Mouse (Mus musculus) heart, embryonic 11.5 days (tissue): ENCODE results near the gene Espnl. TPM values are rescaled to one million over a fixed set of nuclear protein-coding genes. Genes with fewer than 3 reads are reported as not detected.
A peak's percentile ranks its signal among the peaks of the same experiment; 100 is the strongest.

Experiments
- ATAC-seq: fragments of 200-750 bp; cut with Nextera tagmentation; replicated peaks from 2 replicates; pipeline ENCODE4 v1.8.0; 2017; ENCODE audit warnings: moderate library complexity; ENCODE audit not compliant: insufficient number of reproducible peaks, low FRiP score, low TSS enrichment
- H3K27ac ChIP-seq: fragments of 300-500 bp; sonication (generic); 2 replicates; pipeline ENCODE4 v1.5.1; 2014; ENCODE audit warnings: mild to moderate bottlenecking, low read depth, low read length
- H3K27me3 ChIP-seq: fragments of 300-500 bp; sonication (generic); 2 replicates; pipeline ENCODE4 v1.6.1; 2014; ENCODE audit warnings: mild to moderate bottlenecking, low read length, mixed read lengths; ENCODE audit not compliant: control insufficient read depth, insufficient read depth
- H3K36me3 ChIP-seq: fragments of 300-500 bp; sonication (generic); 2 replicates; pipeline ENCODE4 v1.6.1; 2014; ENCODE audit warnings: mild to moderate bottlenecking, low read length, moderate library complexity, mixed read lengths; ENCODE audit not compliant: control insufficient read depth, insufficient read depth
- H3K4me1 ChIP-seq: fragments of 300-500 bp; sonication (generic); 2 replicates; pipeline ENCODE4 v1.6.1; 2014; ENCODE audit warnings: low read length; ENCODE audit not compliant: control insufficient read depth, insufficient read depth
- H3K4me2 ChIP-seq: fragments of 300-500 bp; sonication (generic); 2 replicates; pipeline ENCODE4 v1.6.1; 2014; ENCODE audit warnings: mild to moderate bottlenecking, moderate library complexity
- H3K4me3 ChIP-seq: fragments of 300-500 bp; sonication (generic); 2 replicates; pipeline ENCODE4 v1.5.1; 2014; ENCODE audit warnings: low read depth, low read length
- H3K9ac ChIP-seq: fragments of 300-500 bp; sonication (generic); 2 replicates; pipeline ENCODE4 v1.6.1; 2014; ENCODE audit warnings: mild to moderate bottlenecking, low read depth, low read length, moderate library complexity
- H3K9me3 ChIP-seq: fragments of 300-500 bp; sonication (generic); replicated peaks from 2 replicates; pipeline ENCODE4 v1.6.1; 2016; ENCODE audit warnings: low read length; ENCODE audit not compliant: control insufficient read depth
- WGBS: fragments of 180-500 bp; shearing (Covaris S2); extraction: QIAGEN DNeasy Blood & Tissue Kit; methylation state at CpG from one replicate; pipeline ENCODE4 v1.1.7; 2014; ENCODE audit not compliant: insufficient replicate concordance; 5-methylcytosine and 5-hydroxymethylcytosine counted together
- polyA plus RNA-seq: library from polyadenylated mRNA; unstranded; fragments of >200 nt; fragmentation: Nextera tagmentation; extraction: Ambion mirVana; gene quantifications from 2 replicates; pipeline ENCODE4 v1.2.1, GENCODE M21; 2014

Gene Espnl
- polyA plus RNA-seq, 1 experiment from 2014 or later, result 0.06 TPM

DNA sequence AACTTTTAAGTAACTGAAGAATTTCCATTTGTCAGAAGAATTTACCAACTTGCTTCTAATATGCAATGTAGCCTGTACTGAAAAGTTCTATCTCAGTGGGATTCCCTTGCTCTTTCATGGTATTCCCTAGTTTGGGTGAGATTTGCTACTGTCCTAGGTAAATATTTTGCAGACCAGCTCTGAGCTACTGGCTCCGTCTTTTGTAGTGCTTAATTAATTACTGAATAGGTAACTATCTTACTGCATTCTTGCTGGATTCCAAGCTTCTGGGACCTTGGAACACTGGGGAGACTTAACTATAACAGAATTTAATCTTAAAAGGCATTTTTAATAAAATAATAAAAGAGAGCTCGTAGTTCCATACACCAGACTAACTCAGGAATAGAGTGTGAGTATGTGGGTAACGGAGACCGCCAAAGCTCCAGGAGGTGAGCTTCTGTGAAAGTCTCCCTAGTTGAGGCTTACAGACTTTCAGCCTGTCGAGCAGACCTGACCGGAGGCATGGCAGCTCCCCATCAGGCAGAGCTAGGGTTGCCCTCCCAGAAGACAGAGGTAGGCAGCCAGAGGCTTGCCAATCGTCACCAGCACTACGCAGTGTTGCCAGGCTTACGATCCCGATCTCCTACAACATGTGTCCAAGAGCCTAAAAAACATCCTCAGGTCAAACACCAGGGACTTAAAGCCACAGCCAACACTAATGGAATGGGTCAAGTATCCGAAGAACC, 29.6 kb upstream of the Espnl start:
- Histone ChIP-seq H3K9ac (no peak overlapping the region), H3K4me2 (no peak overlapping the region), H3K9me3 (no peaks in the 10 kb centered on the region), H3K4me3 (no peak overlapping the region), H3K36me3 (0 out of 2 replicates have a peak, but pooled peaks cover 2% of the 10 kb centered on the region), H3K27ac (no peak overlapping the region), H3K4me1 (no peaks in the 10 kb centered on the region), H3K27me3 (no peaks in the 10 kb centered on the region)
- no peak for ATAC-seq
- WGBS, result 90% methylated on average over 11 of the region's 11 CpGs

DNA sequence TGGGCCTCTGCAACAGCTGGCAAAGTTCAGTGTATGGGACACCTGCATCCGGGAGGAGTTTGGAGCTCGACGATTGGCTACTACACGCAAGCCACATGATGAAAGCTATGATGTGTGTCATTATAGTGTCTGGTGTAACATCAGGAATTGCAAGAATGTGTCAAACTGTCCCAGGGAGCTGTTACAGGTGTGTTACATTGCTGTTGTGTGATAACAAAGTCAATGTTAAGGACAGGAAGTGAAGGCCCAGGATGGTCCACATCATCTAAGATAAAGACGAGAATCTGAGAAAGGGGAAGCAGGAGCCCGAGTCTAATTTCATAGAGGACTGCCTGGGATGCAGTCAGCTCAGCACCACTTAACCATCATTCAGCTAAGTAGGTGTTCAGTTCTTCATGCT, 26.3 kb upstream of the Espnl start:
- H3K4me1 ChIP-seq, result peaks cover 2% of the 10 kb centered on the region
- H3K9ac ChIP-seq, result no peak overlapping the region
- H3K27ac ChIP-seq, result no peak overlapping the region
- ATAC-seq, result no peak
- no peaks in the 10 kb centered on the region for H3K27me3 ChIP-seq
- 87% methylated on average over 6 of the region's 6 CpGs for WGBS
- H3K36me3 ChIP-seq, result no peaks in the 10 kb centered on the region
- no peak overlapping the region for H3K4me3 ChIP-seq
- no peak overlapping the region for H3K4me2 ChIP-seq
- no peaks in the 10 kb centered on the region for H3K9me3 ChIP-seq

GRCm38 (mm10) chr1:91297799-91298744, 23.8 kb upstream of the Espnl start, which contains the start of gene Scly:
Gene Scly, plus strand, starts transcription at chr1:91298338.
- Histone ChIP-seq H3K9ac (peak within 1 kb of the TSS; percentile 80), H3K27me3 (no peaks in the 10 kb centered on the region), H3K27ac (no peak within 1 kb of the TSS), H3K4me2 (peak within 1 kb of the TSS; percentile 74), H3K4me1 (peaks cover 2% of the 10 kb centered on the region), H3K36me3 (peaks cover 1% of the 10 kb centered on the region; the same call in 1 of the 2 replicates), H3K4me3 (peak within 1 kb of the TSS; percentile 95), H3K9me3 (no peaks in the 10 kb centered on the region)
- under 1% methylated on average over 61 of the region's 65 CpGs for WGBS
- ATAC-seq, result peak; percentile 100

DNA sequence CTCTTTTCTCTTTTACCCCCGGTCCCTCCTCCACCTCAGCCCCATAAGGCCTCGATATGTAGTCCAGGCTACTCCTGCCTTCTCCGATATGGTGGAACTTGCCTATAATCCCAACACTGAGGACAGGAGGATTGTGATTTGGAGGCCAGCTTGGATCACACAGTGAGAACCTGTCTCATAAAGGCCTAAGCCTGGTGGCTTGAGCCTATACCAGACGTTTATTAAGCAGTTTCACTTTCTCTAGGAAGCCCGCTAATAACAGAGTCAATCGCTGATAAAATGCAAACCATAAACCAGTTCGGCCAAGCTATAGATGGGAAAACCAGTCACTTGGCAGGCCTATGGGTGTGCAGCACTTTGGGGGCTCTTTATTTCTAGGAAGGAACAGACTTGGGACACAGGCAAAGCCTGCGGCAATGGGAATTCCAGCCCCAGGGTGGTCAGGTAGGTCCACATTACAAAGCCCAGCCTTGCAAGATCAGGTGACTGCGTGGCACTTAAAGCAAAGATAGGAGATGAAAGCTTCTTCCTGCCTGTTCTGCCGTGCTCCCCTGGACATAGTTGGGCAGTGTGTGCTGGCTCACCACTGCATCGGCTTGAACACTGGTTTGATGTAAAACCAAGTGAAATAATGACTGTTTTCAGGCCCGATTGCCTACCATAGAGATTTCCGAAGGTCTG, 22.7 kb upstream of the Espnl start:
- ATAC-seq, result no peak
- no peaks in the 10 kb centered on the region for H3K9me3 ChIP-seq

GRCm38 (mm10) chr1:91299707-91300426, 22.0 kb upstream of the Espnl start:
- H3K36me3 ChIP-seq, result peaks cover 4% of the 10 kb centered on the region; the same call in 1 of the 2 replicates
- H3K9me3 ChIP-seq, result no peaks in the 10 kb centered on the region
- no peaks in the 10 kb centered on the region for H3K27me3 ChIP-seq
- ATAC-seq, result no peak
- H3K4me1 ChIP-seq, result peaks cover 2% of the 10 kb centered on the region
- no peak overlapping the region for H3K27ac ChIP-seq
- H3K9ac ChIP-seq, result no peak overlapping the region
- no peak overlapping the region for H3K4me3 ChIP-seq
- no peak overlapping the region for H3K4me2 ChIP-seq
- WGBS, result 88% methylated on average over 5 of the region's 5 CpGs

More for the DNA sequence above, 22.7 kb upstream of the Espnl start:
- peak overlapping the region; percentile 80 for H3K9ac ChIP-seq
- H3K36me3 ChIP-seq, result peaks cover 4% of the 10 kb centered on the region; the same call in 1 of the 2 replicates
- H3K4me2 ChIP-seq, result peak overlapping the region; percentile 74
- 76% methylated on average over 13 of the region's 13 CpGs for WGBS
- H3K27ac ChIP-seq, result no peak overlapping the region
- H3K4me1 ChIP-seq, result peaks cover 2% of the 10 kb centered on the region
- H3K27me3 ChIP-seq, result no peaks in the 10 kb centered on the region
- H3K4me3 ChIP-seq, result peak overlapping the region; percentile 95

- Histone ChIP-seq H3K4me2 (no peak overlapping the region), H3K4me1 (peaks cover 2% of the 10 kb centered on the region), H3K4me3 (no peak overlapping the region), H3K27ac (no peak overlapping the region), H3K9me3 (no peaks in the 10 kb centered on the region), H3K9ac (no peak overlapping the region), H3K27me3 (no peaks in the 10 kb centered on the region), H3K36me3 (peaks cover 14% of the 10 kb centered on the region)
- ATAC-seq, result no peak
- 77% methylated on average over 3 of the region's 3 CpGs for WGBS
These were observed 20.5 kb upstream of the Espnl start for GRCm38 (mm10) chr1:91301206-91301920.

GRCm38 (mm10) chr1:91302021-91302420, 19.9 kb upstream of the Espnl start:
- no peak for ATAC-seq

More at GRCm38 (mm10) chr1:91302021-91302420, 19.9 kb upstream of the Espnl start:
- Histone ChIP-seq H3K36me3 (peaks cover 15% of the 10 kb centered on the region), H3K27ac (no peak overlapping the region), H3K9ac (no peak overlapping the region), H3K9me3 (no peaks in the 10 kb centered on the region), H3K4me2 (no peak overlapping the region), H3K4me3 (no peak overlapping the region), H3K4me1 (peaks cover 2% of the 10 kb centered on the region), H3K27me3 (no peaks in the 10 kb centered on the region)
- WGBS, result 92% methylated on average over 3 of the region's 3 CpGs
